Mouse (Mus musculus) MEL (cell line): ENCODE measurements around the gene Pdcd4.

Source experiments
- CTCF ChIP-seq, 3 experiments: IDR thresholded peaks in 2 of 3; conservative IDR thresholded peaks in 1 of 3; 2 replicates each; pipeline ENCODE4 v1.5.1; 2011 to 2012; ENCODE audit warnings: low read length in 3 of 3, low read depth in 2 of 3, mild to moderate bottlenecking in 2 of 3, improper control_type of control experiment in 1 of 3, inconsistent platforms in 1 of 3, mixed read lengths in 1 of 3, moderate library complexity in 1 of 3; ENCODE audit not compliant: control insufficient read depth in 1 of 3, insufficient read depth in 1 of 3, poor library complexity in 1 of 3, severe bottlenecking in 1 of 3
- EP300 ChIP-seq, 2 experiments: IDR thresholded peaks; 2 replicates each; pipeline ENCODE4 v1.6.1; 2011; ENCODE audit warnings: improper control_type of control experiment in 2 of 2, low read length in 2 of 2, low read depth in 1 of 2, mild to moderate bottlenecking in 1 of 2
- GATA1 ChIP-seq: IDR thresholded peaks from 2 replicates; pipeline ENCODE4 v1.6.1; 2011; ENCODE audit warnings: low read depth, low read length, improper control_type of control experiment
- KAT2A ChIP-seq: conservative IDR thresholded peaks from 2 replicates; pipeline ENCODE4 v1.6.1; 2012; ENCODE audit warnings: low read depth, low read length, improper control_type of control experiment, inconsistent platforms
- TAL1 ChIP-seq: IDR thresholded peaks from 2 replicates; pipeline ENCODE4 v1.6.1; 2012; ENCODE audit warnings: mild to moderate bottlenecking, inconsistent platforms, low read length, moderate library complexity, mixed read lengths
- ZMIZ1 ChIP-seq: IDR thresholded peaks from 2 replicates; pipeline ENCODE4 v1.6.1; 2012; ENCODE audit warnings: low read depth, mild to moderate bottlenecking, inconsistent platforms, low read length, improper control_type of control experiment, moderate library complexity

DNA sequence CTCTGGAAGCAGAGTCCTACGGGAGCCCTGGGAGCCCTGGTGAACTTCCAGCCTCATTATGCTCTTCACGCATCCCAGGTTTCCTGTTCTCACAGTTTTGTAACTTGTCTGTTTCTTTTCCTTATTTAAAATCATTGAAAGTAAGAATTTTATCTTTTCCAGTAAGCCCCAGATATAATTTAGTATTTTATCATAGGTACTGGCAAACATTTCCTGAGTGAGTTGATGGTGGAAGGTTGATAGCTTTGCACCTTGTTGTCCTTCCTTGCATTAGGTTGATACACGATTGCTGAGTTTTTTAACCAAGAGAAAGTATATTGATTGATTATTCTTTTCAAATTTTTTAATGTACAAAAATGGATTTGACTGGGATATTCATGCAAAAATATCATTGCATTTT is 77.2 kb downstream of the Pdcd4 start:
- no peak for TF ChIP-seq TAL1
- TF ChIP-seq CTCF (IDR thresholded peaks at IDR 0.05 in 2 of 3, conservative IDR thresholded peaks at IDR 0.05 in 1 of 3; ENCODE audit: control insufficient read depth in 1 of 3, insufficient read depth in 1 of 3, low read depth in 2 of 3, low read length in 3 of 3, poor library complexity in 1 of 3, severe bottlenecking in 1 of 3), result no peak
- TF ChIP-seq KAT2A, result no peak
- peak in 1 of 2 experiments; percentile 22; a peak in 1 of 4 replicates for TF ChIP-seq EP300 (IDR thresholded peaks at IDR 0.05; ENCODE audit: low read depth in 1 of 2, low read length in 2 of 2)
- TF ChIP-seq GATA1, result peak; percentile 51; the same call in 1 of the 2 replicates
- TF ChIP-seq ZMIZ1, result no peak
